Mouse (Mus musculus): ENCODE measurements around the gene Pla2g1b. TPM values are rescaled to one million over a fixed set of nuclear protein-coding genes. Genes with fewer than 3 reads are reported as not detected.
"Not testable (repeated sequence)": the region's sequence is repeated elsewhere in the genome, so short reads cannot be mapped to it uniquely, and the experiment has no call there.

Pla2g1b gene
- polyA plus RNA-seq, 1 experiment from 2014 or later: not detected

DNA sequence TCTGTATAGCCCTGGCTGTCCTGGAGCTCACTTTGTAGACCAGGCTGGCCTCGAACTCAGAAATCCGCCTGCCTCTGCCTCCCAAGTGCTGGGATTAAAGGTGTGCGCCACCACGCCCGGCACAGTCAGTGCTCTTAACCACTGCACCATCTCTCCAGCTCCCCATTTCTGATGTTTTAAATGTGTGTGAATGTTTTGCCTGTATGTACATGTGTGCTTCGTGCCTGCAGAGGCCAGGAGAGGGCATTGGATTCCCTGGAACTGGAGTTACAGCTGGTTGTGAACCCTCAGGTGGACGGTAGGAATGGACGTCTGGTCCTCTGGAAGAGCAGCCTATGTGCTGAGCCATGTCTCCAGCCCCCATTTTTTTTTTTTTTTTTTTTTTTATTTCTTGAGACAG is 52.2 kb downstream of the Pla2g1b start:
- H3K27me3 ChIP-seq; H3K4me3 ChIP-seq (replicated peaks); H3K4me2 ChIP-seq; H3K9me3 ChIP-seq (replicated peaks); ATAC-seq (ENCODE audit: low read depth); DNase-seq; H3K36me3 ChIP-seq; H3K27ac ChIP-seq; H3K9ac ChIP-seq: not testable (repeated sequence)
- H3K4me1 ChIP-seq (replicated peaks): peaks cover 78% of the 10 kb centered on the region
- 80% methylated on average over 8 of the region's 8 CpGs for WGBS (ENCODE audit: insufficient replicate concordance)

GRCm38 (mm10) chr5:115520325-115520869 is 54.3 kb downstream of the Pla2g1b start:
- ATAC-seq (ENCODE audit: low read depth) (peak; percentile 11; the same call in 1 of the 2 replicates), DNase-seq (no peak)
- Histone ChIP-seq H3K4me2 (peak overlapping the region; percentile 64), H3K9ac (peak overlapping the region; percentile 41; the same call in 1 of the 2 replicates), H3K27ac (peak overlapping the region; percentile 84), H3K9me3 (replicated peaks) (no peaks in the 10 kb centered on the region), H3K36me3 (0 out of 2 replicates have a peak, but pooled peaks cover 3% of the 10 kb centered on the region), H3K4me1 (replicated peaks) (peaks cover 77% of the 10 kb centered on the region), H3K27me3 (no peaks in the 10 kb centered on the region), H3K4me3 (replicated peaks) (no peak overlapping the region)
- WGBS (ENCODE audit: insufficient replicate concordance): 26% methylated on average over 21 of the region's 21 CpGs

GRCm38 (mm10) chr5:115521553-115522461 is 55.7 kb downstream of the Pla2g1b start:
- Histone ChIP-seq H3K9ac (peak overlapping the region; percentile 57), H3K36me3 (0 out of 2 replicates have a peak, but pooled peaks cover 3% of the 10 kb centered on the region), H3K27me3 (no peaks in the 10 kb centered on the region), H3K4me3 (replicated peaks) (peak overlapping the region; percentile 46), H3K4me1 (replicated peaks) (peaks cover 76% of the 10 kb centered on the region), H3K4me2 (peak overlapping the region; percentile 64), H3K9me3 (replicated peaks) (no peaks in the 10 kb centered on the region), H3K27ac (peak overlapping the region; percentile 84)
- peak; percentile 59 for ATAC-seq (ENCODE audit: low read depth)
- no peak for DNase-seq
- 21% methylated on average over 20 of the region's 21 CpGs for WGBS (ENCODE audit: insufficient replicate concordance)

- 85% methylated on average over 4 of the region's 4 CpGs for WGBS (ENCODE audit: insufficient replicate concordance)
- Histone ChIP-seq H3K4me3 (replicated peaks) (no peak overlapping the region), H3K9ac (peak overlapping the region; percentile 14; the same call in 1 of the 2 replicates), H3K27ac (peak overlapping the region; percentile 84), H3K9me3 (replicated peaks) (no peaks in the 10 kb centered on the region), H3K4me1 (replicated peaks) (peaks cover 75% of the 10 kb centered on the region), H3K27me3 (no peaks in the 10 kb centered on the region), H3K4me2 (peak overlapping the region; percentile 64), H3K36me3 (0 out of 2 replicates have a peak, but pooled peaks cover 3% of the 10 kb centered on the region)
- no peak for ATAC-seq (ENCODE audit: low read depth)
- DNase-seq: no peak
These were observed 56.5 kb downstream of the Pla2g1b start for GRCm38 (mm10) chr5:115522531-115522930.

- Histone ChIP-seq H3K4me2 (peak overlapping the region; percentile 64), H3K9me3 (replicated peaks) (no peaks in the 10 kb centered on the region), H3K27ac (peak overlapping the region; percentile 84), H3K36me3 (0 out of 2 replicates have a peak, but pooled peaks cover 3% of the 10 kb centered on the region), H3K27me3 (no peaks in the 10 kb centered on the region), H3K9ac (0 out of 2 replicates have a peak overlapping the region, but pooled peaks have one; percentile 14), H3K4me3 (replicated peaks) (no peak overlapping the region), H3K4me1 (replicated peaks) (peaks cover 77% of the 10 kb centered on the region)
- WGBS (ENCODE audit: insufficient replicate concordance): 63% methylated on average over 15 of the region's 15 CpGs
- ATAC-seq (ENCODE audit: low read depth): 0 out of 2 replicates have a peak, but pooled peaks have one; percentile 9
- no peak for DNase-seq
These were observed 57.0 kb downstream of the Pla2g1b start for GRCm38 (mm10) chr5:115522981-115523499.

- H3K9me3 ChIP-seq (replicated peaks): no peaks in the 10 kb centered on the region
- H3K4me2 ChIP-seq: no peak overlapping the region
- ATAC-seq (ENCODE audit: low read depth) (no peak), DNase-seq (no peak)
- H3K36me3 ChIP-seq: no peaks in the 10 kb centered on the region
- 39% methylated on average over 15 of the region's 15 CpGs for WGBS (ENCODE audit: insufficient replicate concordance)
- H3K27ac ChIP-seq: peak overlapping the region; percentile 55
- H3K4me3 ChIP-seq (replicated peaks): no peak overlapping the region
- H3K9ac ChIP-seq: 0 out of 2 replicates have a peak overlapping the region, but pooled peaks have one; percentile 30
- H3K4me1 ChIP-seq (replicated peaks): peaks cover 86% of the 10 kb centered on the region
- H3K27me3 ChIP-seq: no peaks in the 10 kb centered on the region
These were observed 57.9 kb downstream of the Pla2g1b start for GRCm38 (mm10) chr5:115523971-115524370.

Other genes starting within 250 kb of the Pla2g1b start
- gene Pop5, start 230.4 kb upstream of the Pla2g1b start, polyA plus RNA-seq (2015; fragmentation: Nextera tagmentation; extraction: Ambion mirVana): 120 and 127 TPM in 2 replicates
- 122 and 126 TPM in 2 replicates for gene Rnf10, start 193.4 kb upstream of the Pla2g1b start, polyA plus RNA-seq (2015; fragmentation: Nextera tagmentation; extraction: Ambion mirVana)
- gene Coq5, start 186.6 kb upstream of the Pla2g1b start, polyA plus RNA-seq (2015; fragmentation: Nextera tagmentation; extraction: Ambion mirVana): 38.1 and 42.0 TPM in 2 replicates
- 744 and 768 TPM in 2 replicates for gene Dynll1, start 165.3 kb upstream of the Pla2g1b start, polyA plus RNA-seq (2015; fragmentation: Nextera tagmentation; extraction: Ambion mirVana)
- 130 and 143 TPM in 2 replicates for gene Srsf9, start 139.1 kb upstream of the Pla2g1b start, polyA plus RNA-seq (2015; fragmentation: Nextera tagmentation; extraction: Ambion mirVana)
- 13.0 and 19.0 TPM in 2 replicates for gene Gatc, start 125.1 kb upstream of the Pla2g1b start, polyA plus RNA-seq (2015; fragmentation: Nextera tagmentation; extraction: Ambion mirVana)
- 40.4 and 41.5 TPM in 2 replicates for gene Triap1, start 125.0 kb upstream of the Pla2g1b start, polyA plus RNA-seq (2015; fragmentation: Nextera tagmentation; extraction: Ambion mirVana)
- 735 and 795 TPM in 2 replicates for gene Cox6a1, start 117.3 kb upstream of the Pla2g1b start, polyA plus RNA-seq (2015; fragmentation: Nextera tagmentation; extraction: Ambion mirVana)
- gene Msi1, start 36.7 kb upstream of the Pla2g1b start, polyA plus RNA-seq (2015; fragmentation: Nextera tagmentation; extraction: Ambion mirVana): 0.83 and 1.4 TPM in 2 replicates
- gene Sirt4, start 18.5 kb downstream of the Pla2g1b start, polyA plus RNA-seq (2015; fragmentation: Nextera tagmentation; extraction: Ambion mirVana): 5.6 and 6.1 TPM in 2 replicates
- 11.1 and 14.5 TPM in 2 replicates for gene Pxn, start 40.4 kb downstream of the Pla2g1b start, polyA plus RNA-seq (2015; fragmentation: Nextera tagmentation; extraction: Ambion mirVana)
- gene Rplp0, start 93.2 kb downstream of the Pla2g1b start, polyA plus RNA-seq (2015; fragmentation: Nextera tagmentation; extraction: Ambion mirVana): 1,664 and 1,673 TPM in 2 replicates
- gene Gcn1l1, start 99.0 kb downstream of the Pla2g1b start, polyA plus RNA-seq (2015; fragmentation: Nextera tagmentation; extraction: Ambion mirVana): 18.7 and 19.3 TPM in 2 replicates
- gene Rab35, start 165.6 kb downstream of the Pla2g1b start, polyA plus RNA-seq (2015; fragmentation: Nextera tagmentation; extraction: Ambion mirVana): 14.7 and 16.7 TPM in 2 replicates